Mouse (Mus musculus): ENCODE measurements at regions not wholly inside any gene's neighbourhood (a gene's known extent, or its start where the extent isn't known, plus 50 kb on each side); places are given as distances from the start of the nearest gene placed in this dataset.
"Not testable (repeated sequence)": the region's sequence is repeated elsewhere in the genome, so short reads cannot be mapped to it uniquely, and the experiment has no call there.

- Histone ChIP-seq H3K4me3 (peak overlapping the region; percentile 36), H3K27me3 (ENCODE audit: poor library complexity, severe bottlenecking) (peaks cover 21% of the 10 kb centered on the region)
- not testable (repeated sequence) for H3K36me3 ChIP-seq (replicated peaks); DNase-seq (ENCODE audit: extremely low spot score, low spot score); H3K9me3 ChIP-seq; H3K4me1 ChIP-seq; H3K27ac ChIP-seq
- WGBS, result 4% methylated on average over 33 of the region's 35 CpGs
Observed at GRCm38 (mm10) chr2:179176835-179177530, 265.2 kb upstream of the Cdh4 start.

GRCm38 (mm10) chr2:179181366-179181765 lies 260.9 kb upstream of the Cdh4 start:
- Histone ChIP-seq H3K9me3 (no peaks in the 10 kb centered on the region), H3K4me1 (no peaks in the 10 kb centered on the region; the same call in 1 of the 2 replicates), H3K36me3 (replicated peaks) (no peaks in the 10 kb centered on the region), H3K4me3 (no peak overlapping the region), H3K27me3 (ENCODE audit: poor library complexity, severe bottlenecking) (peaks cover 17% of the 10 kb centered on the region), H3K27ac (no peak overlapping the region)
- 83% methylated on average over 3 of the region's 3 CpGs for WGBS
- no peak for DNase-seq (ENCODE audit: extremely low spot score, low spot score)

GRCm38 (mm10) chr2:179182123-179182522 lies 260.1 kb upstream of the Cdh4 start:
- H3K27me3 ChIP-seq (ENCODE audit: poor library complexity, severe bottlenecking), result peaks cover 9% of the 10 kb centered on the region
- no peaks in the 10 kb centered on the region; the same call in 1 of the 2 replicates for H3K4me1 ChIP-seq
- H3K9me3 ChIP-seq, result no peaks in the 10 kb centered on the region
- H3K36me3 ChIP-seq (replicated peaks), result no peaks in the 10 kb centered on the region
- 97% methylated on average over 4 of the region's 4 CpGs for WGBS
- no peak overlapping the region for H3K4me3 ChIP-seq
- no peak overlapping the region for H3K27ac ChIP-seq
- no peak for DNase-seq (ENCODE audit: extremely low spot score, low spot score)

- Histone ChIP-seq H3K36me3 (replicated peaks) (no peaks in the 10 kb centered on the region), H3K27ac (no peak overlapping the region), H3K27me3 (ENCODE audit: poor library complexity, severe bottlenecking) (no peaks in the 10 kb centered on the region), H3K4me1 (no peaks in the 10 kb centered on the region; the same call in 1 of the 2 replicates), H3K9me3 (no peaks in the 10 kb centered on the region), H3K4me3 (no peak overlapping the region)
- DNase-seq (ENCODE audit: extremely low spot score, low spot score), result no peak
- WGBS, result 78% methylated on average over 6 of the region's 6 CpGs
Observed at GRCm38 (mm10) chr2:179192906-179193496, 249.2 kb upstream of the Cdh4 start.

DNA sequence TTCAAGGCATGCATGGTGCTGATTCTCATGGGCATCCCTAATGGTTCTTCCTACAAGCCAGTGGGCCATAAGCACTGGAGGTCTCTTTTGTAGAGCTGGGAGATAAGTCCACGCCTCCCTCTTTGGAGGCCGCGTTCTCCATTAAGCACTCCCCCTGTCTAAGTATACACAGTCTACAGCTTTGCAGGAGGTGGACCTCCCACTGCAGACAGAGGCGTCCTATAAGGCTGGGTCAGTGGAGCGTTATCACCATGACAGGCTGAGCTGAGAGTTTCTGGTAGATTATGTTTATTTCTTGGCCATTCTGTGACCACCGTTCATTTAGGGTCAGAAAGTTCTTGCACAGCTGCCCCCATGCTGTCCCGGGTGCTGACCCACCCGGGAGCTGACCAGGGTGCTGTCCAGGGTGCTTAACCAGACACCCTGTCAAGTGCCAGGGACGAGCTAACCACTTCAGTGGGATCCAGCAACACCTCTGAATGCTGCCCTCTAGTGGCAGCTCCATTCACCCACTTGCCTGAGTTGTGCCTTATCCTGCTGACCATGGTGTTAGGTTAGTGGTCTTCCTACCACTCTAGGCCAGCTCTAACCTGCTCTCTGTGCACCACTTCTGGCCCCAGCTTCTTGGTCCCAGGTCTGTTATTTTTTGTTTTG lies 248.6 kb upstream of the Cdh4 start:
- Histone ChIP-seq H3K27me3 (ENCODE audit: poor library complexity, severe bottlenecking) (no peaks in the 10 kb centered on the region), H3K4me1 (no peaks in the 10 kb centered on the region; the same call in 1 of the 2 replicates), H3K4me3 (no peak overlapping the region), H3K27ac (no peak overlapping the region), H3K36me3 (replicated peaks) (no peaks in the 10 kb centered on the region), H3K9me3 (no peaks in the 10 kb centered on the region)
- peak; percentile 83 for DNase-seq (ENCODE audit: extremely low spot score, low spot score)
- WGBS, result 39% methylated on average over 9 of the region's 9 CpGs

GRCm38 (mm10) chr2:179197471-179197870 lies 244.8 kb upstream of the Cdh4 start:
- H3K36me3 ChIP-seq (replicated peaks), result no peaks in the 10 kb centered on the region
- no peak overlapping the region for H3K27ac ChIP-seq
- 95% methylated on average over 1 of the region's 1 CpGs for WGBS
- no peaks in the 10 kb centered on the region for H3K27me3 ChIP-seq (ENCODE audit: poor library complexity, severe bottlenecking)
- no peaks in the 10 kb centered on the region for H3K9me3 ChIP-seq
- no peak for DNase-seq (ENCODE audit: extremely low spot score, low spot score)
- no peaks in the 10 kb centered on the region; the same call in 1 of the 2 replicates for H3K4me1 ChIP-seq
- no peak overlapping the region for H3K4me3 ChIP-seq

GRCm38 (mm10) chr2:179200495-179200894 lies 241.7 kb upstream of the Cdh4 start:
- peak; percentile 37 for DNase-seq (ENCODE audit: extremely low spot score, low spot score)
- H3K27me3 ChIP-seq (ENCODE audit: poor library complexity, severe bottlenecking), result no peaks in the 10 kb centered on the region
- peaks cover 7% of the 10 kb centered on the region for H3K4me1 ChIP-seq
- no peaks in the 10 kb centered on the region for H3K36me3 ChIP-seq (replicated peaks)
- WGBS, result 11% methylated on average over 6 of the region's 6 CpGs
- no peak overlapping the region for H3K27ac ChIP-seq
- no peak overlapping the region for H3K4me3 ChIP-seq
- no peaks in the 10 kb centered on the region for H3K9me3 ChIP-seq

DNA sequence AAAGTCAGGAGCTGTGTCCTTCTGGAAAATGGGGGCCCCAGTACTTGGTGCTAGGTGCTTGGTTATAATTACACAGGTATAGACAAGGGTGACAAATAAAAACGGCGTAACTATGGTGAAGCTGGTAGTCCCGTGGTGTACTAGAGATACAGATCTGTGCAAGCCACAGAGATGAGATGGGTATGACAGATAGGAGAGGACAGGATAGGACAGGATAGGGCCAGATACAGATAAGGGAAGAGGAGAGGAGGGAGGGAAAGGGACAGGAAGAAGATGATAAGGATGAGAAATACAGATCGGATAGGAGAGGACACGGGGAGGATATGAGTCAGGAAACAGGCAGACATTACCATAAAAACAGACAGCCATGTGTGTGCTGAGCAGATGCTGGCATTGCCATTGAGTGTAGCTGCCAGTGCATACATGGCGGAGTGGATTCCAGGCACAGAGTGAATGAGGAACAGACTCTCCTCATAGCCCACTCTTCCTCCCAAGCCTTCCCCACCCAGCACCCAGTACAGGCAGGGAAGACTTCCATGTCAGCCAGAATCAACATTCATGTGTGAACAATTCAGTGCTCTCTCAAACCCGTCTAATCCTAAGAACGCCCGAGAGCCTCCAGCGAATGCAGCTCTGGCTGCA lies 231.9 kb upstream of the Cdh4 start:
- WGBS, result 81% methylated on average over 10 of the region's 10 CpGs
- Histone ChIP-seq H3K27me3 (ENCODE audit: poor library complexity, severe bottlenecking) (no peaks in the 10 kb centered on the region), H3K36me3 (replicated peaks) (no peaks in the 10 kb centered on the region), H3K4me3 (no peak overlapping the region), H3K9me3 (no peaks in the 10 kb centered on the region), H3K4me1 (no peaks in the 10 kb centered on the region), H3K27ac (no peak overlapping the region)
- no peak for DNase-seq (ENCODE audit: extremely low spot score, low spot score)

DNA sequence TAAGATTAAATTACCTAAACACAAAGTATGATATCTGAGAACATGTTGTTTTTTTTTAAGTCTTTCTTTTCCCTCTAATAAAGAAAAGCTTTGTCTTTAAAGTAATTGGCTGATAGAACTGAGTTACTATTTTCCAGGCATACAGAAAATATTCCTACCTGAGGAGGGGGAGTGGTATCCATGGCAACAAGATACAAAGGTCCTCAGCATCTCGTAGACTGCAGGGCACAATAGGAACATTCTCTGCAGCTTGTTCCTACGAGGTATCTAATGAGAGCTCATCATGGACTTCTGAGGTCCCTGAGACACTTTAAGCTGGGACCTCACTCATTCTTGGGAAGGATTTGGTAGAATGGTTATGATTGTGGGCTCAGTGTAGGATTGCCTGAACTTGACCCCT lies 225.5 kb upstream of the Cdh4 start:
- H3K4me1 ChIP-seq, result 0 out of 2 replicates have a peak, but pooled peaks cover 4% of the 10 kb centered on the region
- H3K9me3 ChIP-seq, result no peaks in the 10 kb centered on the region
- no peaks in the 10 kb centered on the region for H3K36me3 ChIP-seq (replicated peaks)
- H3K27ac ChIP-seq, result no peak overlapping the region
- H3K27me3 ChIP-seq (ENCODE audit: poor library complexity, severe bottlenecking), result no peaks in the 10 kb centered on the region
- H3K4me3 ChIP-seq, result no peak overlapping the region
- no peak for DNase-seq (ENCODE audit: extremely low spot score, low spot score)
- WGBS, result 43% methylated on average over 2 of the region's 2 CpGs

DNA sequence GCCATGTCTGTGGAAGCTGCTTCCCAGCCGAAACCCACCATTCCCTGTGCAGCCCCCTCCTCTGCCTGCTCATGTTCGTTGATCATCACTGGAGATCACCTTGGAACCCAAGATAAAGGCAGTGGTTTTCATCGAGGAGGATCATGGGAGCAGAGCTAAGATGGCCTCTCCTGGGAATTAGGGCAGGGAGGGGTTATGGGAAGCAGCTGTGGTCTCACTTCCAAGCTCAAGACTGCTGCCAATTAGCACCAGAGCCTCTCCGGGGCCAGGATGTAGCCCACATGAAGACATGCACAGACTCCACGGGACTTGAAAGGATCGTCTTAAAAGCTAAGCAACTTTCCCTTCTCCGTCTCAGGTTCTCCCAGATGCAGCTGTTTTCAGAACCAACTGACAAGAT lies 214.1 kb upstream of the Cdh4 start:
- peaks cover 13% of the 10 kb centered on the region for H3K4me1 ChIP-seq
- whole genome bisulfite sequencing, result 80% methylated on average over 7 of the region's 7 CpGs
- H3K36me3 ChIP-seq (replicated peaks), result no peaks in the 10 kb centered on the region

DNA sequence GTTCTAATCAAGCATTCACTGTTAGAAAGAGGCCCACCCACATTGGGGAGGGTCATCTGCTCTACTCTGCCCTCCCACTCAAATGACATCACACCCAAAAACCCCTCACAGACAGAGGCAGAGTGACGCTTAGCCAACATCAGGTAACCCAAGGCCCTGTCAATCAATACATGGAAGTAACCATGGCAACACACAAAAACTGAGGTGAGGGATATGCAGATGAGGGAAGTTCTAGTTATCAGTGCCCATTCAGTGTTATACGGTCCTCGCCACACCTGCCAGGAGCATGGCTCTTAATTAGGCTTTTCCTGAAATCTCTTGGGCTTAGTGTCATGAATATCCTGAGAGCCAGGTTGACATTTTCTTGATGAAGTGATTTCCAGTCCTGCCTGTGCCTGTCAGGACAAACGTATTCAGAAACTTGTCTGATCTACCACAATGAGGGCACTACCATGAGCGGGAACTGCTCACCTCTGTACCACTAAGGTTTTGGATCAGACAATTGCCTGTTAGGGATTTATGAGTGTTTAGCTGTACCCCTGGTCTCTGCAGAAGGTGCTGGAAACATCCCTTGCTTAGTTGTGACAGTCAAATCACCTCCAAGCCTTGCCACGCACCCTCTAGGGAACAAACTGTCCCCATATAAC lies 210.4 kb upstream of the Cdh4 start:
- no peak overlapping the region for H3K27ac ChIP-seq
- H3K9me3 ChIP-seq, result no peaks in the 10 kb centered on the region
- H3K27me3 ChIP-seq (ENCODE audit: poor library complexity, severe bottlenecking), result no peaks in the 10 kb centered on the region
- 86% methylated on average over 6 of the region's 6 CpGs for WGBS
- no peak for DNase-seq (ENCODE audit: extremely low spot score, low spot score)
- H3K4me3 ChIP-seq, result no peak overlapping the region
- H3K4me1 ChIP-seq, result peaks cover 19% of the 10 kb centered on the region
- no peaks in the 10 kb centered on the region for H3K36me3 ChIP-seq (replicated peaks)

More for the DNA sequence above, 214.1 kb upstream of the Cdh4 start:
- Histone ChIP-seq H3K27me3 (ENCODE audit: poor library complexity, severe bottlenecking) (no peaks in the 10 kb centered on the region), H3K4me3 (no peak overlapping the region), H3K27ac (no peak overlapping the region), H3K9me3 (no peaks in the 10 kb centered on the region)
- no peak for DNase-seq (ENCODE audit: extremely low spot score, low spot score)

GRCm38 (mm10) chr2:179238166-179238565 lies 204.1 kb upstream of the Cdh4 start:
- Histone ChIP-seq H3K36me3 (replicated peaks) (no peaks in the 10 kb centered on the region), H3K9me3 (no peaks in the 10 kb centered on the region), H3K27ac (no peak overlapping the region), H3K4me3 (no peak overlapping the region), H3K27me3 (ENCODE audit: poor library complexity, severe bottlenecking) (no peaks in the 10 kb centered on the region), H3K4me1 (peaks cover 6% of the 10 kb centered on the region; the same call in 1 of the 2 replicates)
- 92% methylated on average over 11 of the region's 11 CpGs for WGBS
- no peak for DNase-seq (ENCODE audit: extremely low spot score, low spot score)
